Mouse (Mus musculus) neural tube, embryonic 11.5 days (tissue): ENCODE data around the gene Map3k11. TPM values are rescaled to one million over a fixed set of nuclear protein-coding genes. Genes with fewer than 3 reads are reported as not detected.

ENCODE experiments used
- ATAC-seq: fragments of 200-750 bp; cut with Nextera tagmentation; 2 replicates; pipeline ENCODE4 v1.8.0; 2017; ENCODE audit warnings: moderate number of reproducible peaks, mild to moderate bottlenecking, moderate TSS enrichment, moderate library complexity; ENCODE audit not compliant: insufficient read depth, low FRiP score, low TSS enrichment
- DNase-seq: peaks from one replicate; pipeline ENCODE4 v3.0.0-alpha.2; 2015; ENCODE audit warnings: low spot score
- H3K27ac ChIP-seq: fragments of 300-500 bp; sonication (generic); 2 replicates; pipeline ENCODE4 v1.5.1; 2014; ENCODE audit warnings: low read depth, mild to moderate bottlenecking, low read length
- H3K27me3 ChIP-seq: fragments of 300-500 bp; sonication (generic); 2 replicates; pipeline ENCODE4 v1.6.1; 2014; ENCODE audit warnings: mild to moderate bottlenecking, low read length, mixed read lengths; ENCODE audit not compliant: control insufficient read depth, insufficient read depth
- H3K36me3 ChIP-seq: fragments of 300-500 bp; sonication (generic); 2 replicates; pipeline ENCODE4 v1.6.1; 2014; ENCODE audit warnings: mild to moderate bottlenecking, low read length, moderate library complexity, mixed read lengths; ENCODE audit not compliant: control insufficient read depth, insufficient read depth
- H3K4me1 ChIP-seq: fragments of 300-500 bp; sonication (generic); 2 replicates; pipeline ENCODE4 v1.6.1; 2014; ENCODE audit warnings: low read length, mixed read lengths; ENCODE audit not compliant: control insufficient read depth, insufficient read depth
- H3K4me2 ChIP-seq: fragments of 300-500 bp; sonication (generic); 2 replicates; pipeline ENCODE4 v1.6.1; 2014; ENCODE audit warnings: low read depth, mild to moderate bottlenecking, moderate library complexity
- H3K4me3 ChIP-seq: fragments of 300-500 bp; sonication (generic); 2 replicates; pipeline ENCODE4 v1.5.1; 2014; ENCODE audit warnings: low read depth, low read length
- H3K9ac ChIP-seq: fragments of 300-500 bp; sonication (generic); 2 replicates; pipeline ENCODE4 v1.6.1; 2014; ENCODE audit warnings: mild to moderate bottlenecking, low read length
- H3K9me3 ChIP-seq: fragments of 300-500 bp; sonication (generic); 2 replicates; pipeline ENCODE4 v1.6.1; 2016; ENCODE audit warnings: low read length; ENCODE audit not compliant: control insufficient read depth
- WGBS: fragments of 180-500 bp; shearing (Covaris S2); extraction: QIAGEN DNeasy Blood & Tissue Kit; methylation state at CpG from one replicate; pipeline ENCODE4 v1.1.7; 2014; 5-methylcytosine and 5-hydroxymethylcytosine counted together
- polyA plus RNA-seq: library from polyadenylated mRNA; unstranded; fragments of >200 nt; fragmentation: Nextera tagmentation; extraction: Ambion mirVana; gene quantifications from 2 replicates; pipeline ENCODE4 v1.2.1, GENCODE M21; 2014

The Map3k11 gene
- polyA plus RNA-seq, 1 experiment from 2014 or later, result 22.0 TPM

GRCm38 (mm10) chr19:5730314-5731186 is 42.0 kb downstream of the Map3k11 start:
- Histone ChIP-seq H3K27ac (no peak overlapping the region), H3K4me1 (peaks cover 38% of the 10 kb centered on the region), H3K36me3 (no peaks in the 10 kb centered on the region), H3K9me3 (no peaks in the 10 kb centered on the region), H3K4me3 (peak overlapping the region; percentile 83), H3K9ac (peak overlapping the region; percentile 64), H3K27me3 (no peaks in the 10 kb centered on the region), H3K4me2 (peak overlapping the region; percentile 98)
- DNase-seq (no peak), ATAC-seq (no peak)
- WGBS, result 74% methylated on average over 29 of the region's 29 CpGs

GRCm38 (mm10) chr19:5731264-5731978 is 42.9 kb downstream of the Map3k11 start:
- Histone ChIP-seq H3K9me3 (no peaks in the 10 kb centered on the region), H3K4me1 (peaks cover 33% of the 10 kb centered on the region), H3K4me3 (peak overlapping the region; percentile 80), H3K4me2 (peak overlapping the region; percentile 98), H3K9ac (peak overlapping the region; percentile 64), H3K27ac (no peak overlapping the region), H3K36me3 (no peaks in the 10 kb centered on the region), H3K27me3 (no peaks in the 10 kb centered on the region)
- WGBS, result under 1% methylated on average over 47 of the region's 47 CpGs
- ATAC-seq (peak; percentile 79; the same call in 1 of the 2 replicates), DNase-seq (peak; percentile 94)

- 80% methylated on average over 9 of the region's 9 CpGs for whole genome bisulfite sequencing
- Histone ChIP-seq H3K4me1 (peaks cover 16% of the 10 kb centered on the region), H3K4me3 (no peak overlapping the region), H3K27me3 (no peaks in the 10 kb centered on the region), H3K27ac (no peak overlapping the region), H3K36me3 (no peaks in the 10 kb centered on the region), H3K9me3 (no peaks in the 10 kb centered on the region), H3K9ac (no peak overlapping the region), H3K4me2 (no peak overlapping the region)
- ATAC-seq, result no peak
- no peak for DNase-seq
Measured at GRCm38 (mm10) chr19:5734325-5734724, 45.8 kb downstream of the Map3k11 start.

- H3K27me3 ChIP-seq, result peaks cover 30% of the 10 kb centered on the region
Measured at GRCm38 (mm10) chr19:5739446-5739845, 50.9 kb downstream of the Map3k11 start.

GRCm38 (mm10) chr19:5740320-5741317 is 52.1 kb downstream of the Map3k11 start, which contains the start of gene Ltbp3:
Gene Ltbp3, plus strand, starts transcription at chr19:5740904.
- no peaks in the 10 kb centered on the region for H3K9me3 ChIP-seq
- H3K4me3 ChIP-seq, result peak within 1 kb of the TSS; percentile 61
- no peaks in the 10 kb centered on the region for H3K36me3 ChIP-seq
- H3K4me1 ChIP-seq, result peaks cover 14% of the 10 kb centered on the region
- no peak for DNase-seq
- peak within 1 kb of the TSS; percentile 98 for H3K4me2 ChIP-seq
- H3K27ac ChIP-seq, result 0 out of 2 replicates have a peak within 1 kb of the TSS, but pooled peaks have one; percentile 17
- peaks cover 41% of the 10 kb centered on the region for H3K27me3 ChIP-seq
- 20% methylated on average over 13 of the region's 14 CpGs for WGBS
- no peak for ATAC-seq
- H3K9ac ChIP-seq, result peak within 1 kb of the TSS; percentile 85

More at GRCm38 (mm10) chr19:5739446-5739845, 50.9 kb downstream of the Map3k11 start:
- Histone ChIP-seq H3K36me3 (no peaks in the 10 kb centered on the region), H3K4me1 (peaks cover 12% of the 10 kb centered on the region; the same call in 1 of the 2 replicates), H3K9ac (no peak overlapping the region), H3K4me2 (no peak overlapping the region), H3K9me3 (no peaks in the 10 kb centered on the region), H3K4me3 (no peak overlapping the region), H3K27ac (no peak overlapping the region)
- 46% methylated on average over 2 of the region's 2 CpGs for WGBS
- ATAC-seq, result no peak
- no peak for DNase-seq

GRCm38 (mm10) chr19:5741641-5742240 is 53.2 kb downstream of the Map3k11 start:
- no peaks in the 10 kb centered on the region for H3K9me3 ChIP-seq
- H3K27me3 ChIP-seq, result peaks cover 49% of the 10 kb centered on the region
- peak overlapping the region; percentile 61 for H3K4me3 ChIP-seq
- peak overlapping the region; percentile 98 for H3K4me2 ChIP-seq
- ATAC-seq, result peak; percentile 64
- peaks cover 24% of the 10 kb centered on the region for H3K4me1 ChIP-seq
- peak overlapping the region; percentile 85 for H3K9ac ChIP-seq
- H3K36me3 ChIP-seq, result no peaks in the 10 kb centered on the region
- WGBS, result under 1% methylated on average over 45 of the region's 55 CpGs
- H3K27ac ChIP-seq, result 0 out of 2 replicates have a peak overlapping the region, but pooled peaks have one; percentile 17
- peak; percentile 75 for DNase-seq

- peak overlapping the region; percentile 85 for H3K9ac ChIP-seq
- DNase-seq (peak; percentile 61), ATAC-seq (peak; percentile 51)
- peak overlapping the region; percentile 61 for H3K4me3 ChIP-seq
- 2% methylated on average over 32 of the region's 32 CpGs for WGBS
- H3K27me3 ChIP-seq, result peaks cover 49% of the 10 kb centered on the region
- H3K9me3 ChIP-seq, result no peaks in the 10 kb centered on the region
- H3K36me3 ChIP-seq, result no peaks in the 10 kb centered on the region
- peak overlapping the region; percentile 98 for H3K4me2 ChIP-seq
- no peak overlapping the region for H3K27ac ChIP-seq
- peaks cover 24% of the 10 kb centered on the region for H3K4me1 ChIP-seq
Measured at GRCm38 (mm10) chr19:5742241-5742641, 53.7 kb downstream of the Map3k11 start.
